Mouse (Mus musculus) heart, adult 11 months (tissue): Measurements from ENCODE around the gene 2410004B18Rik.
"Not testable (repeated sequence)": the region's sequence is repeated elsewhere in the genome, so short reads cannot be mapped to it uniquely, and the experiment has no call there.

Experiments used
- DNase-seq: peaks from one replicate; pipeline ENCODE4 v3.0.0; 2022

The 2410004B18Rik gene

GRCm38 (mm10) chr3:145965583-145965982 lies 27.8 kb downstream of the 2410004B18Rik start:
- not testable (repeated sequence) for DNase-seq

- DNase-seq = no peak
Measured at GRCm38 (mm10) chr3:145966806-145967205, 29.0 kb downstream of the 2410004B18Rik start.

DNA sequence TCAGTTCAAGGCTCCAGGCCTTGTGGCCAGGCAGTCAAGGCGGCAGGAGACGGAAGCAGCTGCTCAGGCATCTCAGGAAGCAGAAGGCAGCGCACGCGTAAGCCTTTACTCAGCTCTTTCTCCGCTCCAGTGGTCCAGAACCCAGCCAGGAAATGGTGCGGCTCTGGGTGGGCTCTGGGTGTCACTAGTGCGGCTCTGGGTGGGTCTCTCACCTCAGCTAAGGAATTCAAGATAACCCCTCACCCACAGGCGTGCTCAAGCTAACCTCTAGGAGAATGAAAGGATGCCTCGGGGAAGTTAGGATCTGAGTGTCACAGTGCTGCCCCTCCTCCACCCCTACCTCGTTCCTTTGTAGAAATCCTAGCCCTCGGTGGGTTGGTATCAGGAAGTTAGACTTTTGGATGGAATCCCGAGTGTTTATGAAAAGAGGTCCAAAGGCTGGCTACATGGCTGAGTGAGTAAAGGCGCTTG lies 31.3 kb downstream of the 2410004B18Rik start:
- no peak for DNase-seq

DNA sequence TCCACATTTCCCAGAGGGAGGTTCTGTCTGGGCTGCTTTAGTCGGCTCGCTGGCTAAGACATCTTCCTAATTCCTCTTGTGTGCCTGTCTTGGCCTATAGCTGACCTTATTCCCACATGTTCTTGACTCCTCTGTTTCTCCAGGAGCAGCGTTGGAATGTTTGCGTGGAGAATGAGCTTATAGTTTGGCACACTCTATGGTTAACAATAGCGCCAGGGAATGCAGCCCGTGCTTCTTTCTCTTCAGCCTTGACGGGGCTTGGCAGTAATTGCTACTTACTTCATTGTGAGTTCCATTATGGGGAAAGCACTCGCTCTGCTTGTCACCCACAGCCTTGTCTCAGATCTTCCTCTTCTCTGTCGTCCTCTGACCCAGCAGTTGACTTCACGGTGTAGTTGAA lies 33.7 kb downstream of the 2410004B18Rik start:
- no peak for DNase-seq

GRCm38 (mm10) chr3:145974986-145975385 lies 37.2 kb downstream of the 2410004B18Rik start:
- DNase-seq = no peak

- DNase-seq = no peak
Measured at GRCm38 (mm10) chr3:145985333-145985925, 47.6 kb downstream of the 2410004B18Rik start.

DNA sequence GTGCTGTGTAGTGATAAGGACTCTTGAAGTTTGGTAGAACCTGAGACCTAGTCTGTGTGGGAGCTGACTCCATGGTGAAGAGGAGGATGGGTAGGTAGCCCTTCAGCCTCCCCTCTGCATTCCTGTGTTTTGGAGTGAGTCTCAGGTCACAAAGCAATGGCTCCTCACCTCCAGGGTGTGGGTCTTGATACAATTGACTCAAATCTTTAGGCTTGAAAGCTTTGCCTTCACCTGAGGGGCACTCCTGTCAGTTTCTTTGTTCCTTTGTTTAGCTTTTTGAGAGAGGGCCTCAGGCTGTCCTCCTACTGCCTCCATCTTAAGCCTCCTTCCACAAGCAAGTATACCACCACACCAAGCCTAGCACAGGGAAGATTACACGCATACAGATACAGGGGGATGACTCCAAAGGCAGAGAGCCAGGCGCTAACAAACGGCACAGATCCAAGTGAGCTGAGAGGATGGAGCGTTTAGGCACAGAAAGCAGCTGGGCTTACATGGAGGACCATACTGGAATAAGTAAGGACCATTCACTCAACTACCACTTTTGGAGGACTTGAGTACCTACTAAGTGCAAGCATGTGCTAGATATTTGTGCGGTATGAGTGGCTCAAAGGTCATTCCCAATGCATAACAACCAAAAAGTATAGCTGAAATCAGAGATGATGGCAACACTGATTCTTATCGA lies 48.6 kb downstream of the 2410004B18Rik start:
- peak; percentile 86 for DNase-seq

DNA sequence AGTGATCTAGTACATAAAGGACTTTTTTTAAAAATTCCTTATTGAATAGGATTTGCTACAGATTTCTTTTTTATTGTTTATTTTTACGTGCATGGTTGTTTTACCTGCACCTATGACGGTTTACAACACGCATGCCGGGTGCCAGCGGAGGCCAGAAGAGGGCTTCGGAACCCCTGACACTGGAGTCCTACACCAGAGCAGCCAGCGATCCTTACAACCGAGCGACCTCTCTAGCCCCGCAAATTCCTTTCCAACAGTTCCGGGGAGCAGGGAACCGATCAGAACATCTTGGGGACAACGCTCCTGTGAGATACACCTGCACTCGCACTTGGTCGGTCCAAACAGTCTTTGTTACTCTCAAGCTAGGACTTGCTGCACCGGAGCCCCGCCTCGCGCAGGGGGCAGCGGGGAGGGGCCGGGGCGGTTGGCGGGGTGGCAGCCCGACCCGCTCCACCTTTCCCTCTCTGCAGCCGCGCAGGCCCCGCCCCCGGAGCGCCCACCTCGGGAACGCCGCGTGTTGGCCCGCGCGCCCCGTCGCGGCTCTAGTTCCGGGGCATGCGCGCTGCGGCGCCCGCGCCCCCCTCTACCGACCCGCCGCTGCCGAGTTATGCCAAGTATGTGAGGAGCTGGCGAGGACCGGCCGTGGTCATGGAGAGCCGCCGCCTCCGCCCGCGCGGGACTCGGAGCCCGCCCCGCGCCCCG lies 49.6 kb downstream of the 2410004B18Rik start, which contains the start of gene Syde2:
Syde2 (plus strand) TSS at position 603 of the 702 bp plus-strand sequence.
- DNase-seq = peak; percentile 99

DNA sequence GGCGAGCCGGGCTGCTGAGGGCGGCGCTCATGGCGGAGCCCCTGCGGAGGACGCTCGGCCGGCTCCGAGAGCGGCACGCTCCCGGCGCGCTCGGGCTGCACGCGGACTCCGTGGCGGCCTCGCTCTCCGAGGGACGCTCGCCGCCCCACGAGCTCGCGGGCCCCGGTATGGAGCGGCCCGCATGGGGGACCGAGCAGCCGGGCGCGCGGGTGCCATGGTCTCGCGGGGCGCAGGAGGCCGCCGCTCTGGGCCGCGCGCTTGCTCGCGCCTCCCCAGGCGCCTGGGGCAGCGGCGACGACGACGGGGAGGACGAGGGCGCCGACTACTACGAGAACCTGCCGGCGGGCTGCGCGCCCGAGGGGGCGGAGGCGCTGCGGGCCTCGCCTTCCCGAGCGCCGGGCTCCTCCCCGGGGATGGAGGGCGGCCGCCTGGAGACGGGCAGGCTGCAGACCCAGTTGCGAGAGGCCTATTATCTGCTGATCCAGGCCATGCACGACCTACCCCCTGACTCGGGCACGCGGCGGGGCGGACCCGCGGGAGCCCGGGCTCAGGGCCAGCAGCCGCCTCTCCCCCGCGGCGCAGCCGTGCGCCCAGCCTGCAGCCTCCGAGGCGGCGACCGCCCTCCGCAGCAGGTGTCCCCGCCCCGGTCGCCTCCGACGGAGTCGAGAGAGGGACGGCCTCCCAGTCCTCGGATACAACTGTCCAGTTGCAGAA lies 50.3 kb downstream of the 2410004B18Rik start:
- peak; percentile 99 for DNase-seq

GRCm38 (mm10) chr3:145988684-145989575 lies 51.1 kb downstream of the 2410004B18Rik start:
- DNase-seq = peak; percentile 89

DNA sequence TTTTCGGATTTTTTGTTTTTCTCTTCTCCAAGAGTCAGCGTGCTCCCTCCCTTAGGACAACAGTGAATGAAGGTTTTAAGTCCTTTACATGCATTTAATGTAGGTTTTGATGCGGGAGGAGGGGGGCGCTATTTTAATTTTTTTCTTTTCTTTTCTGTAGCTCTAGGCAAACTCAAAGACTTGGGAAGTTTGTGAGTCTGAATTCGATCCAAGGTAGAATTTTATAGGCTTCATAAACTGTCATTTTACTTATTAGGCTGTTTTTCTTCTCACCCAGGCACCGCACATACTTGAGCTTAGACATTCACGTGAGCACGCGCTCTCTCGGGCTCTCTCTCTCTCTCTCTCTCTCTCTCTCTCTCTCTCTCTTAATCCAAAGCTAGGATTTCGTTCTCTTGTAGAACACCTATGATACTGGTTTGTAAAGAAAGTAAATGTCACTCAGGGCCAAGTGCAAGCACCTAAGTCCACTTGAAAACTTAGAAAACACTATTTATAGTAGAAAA lies 51.8 kb downstream of the 2410004B18Rik start:
- peak; percentile 81 for DNase-seq

DNA sequence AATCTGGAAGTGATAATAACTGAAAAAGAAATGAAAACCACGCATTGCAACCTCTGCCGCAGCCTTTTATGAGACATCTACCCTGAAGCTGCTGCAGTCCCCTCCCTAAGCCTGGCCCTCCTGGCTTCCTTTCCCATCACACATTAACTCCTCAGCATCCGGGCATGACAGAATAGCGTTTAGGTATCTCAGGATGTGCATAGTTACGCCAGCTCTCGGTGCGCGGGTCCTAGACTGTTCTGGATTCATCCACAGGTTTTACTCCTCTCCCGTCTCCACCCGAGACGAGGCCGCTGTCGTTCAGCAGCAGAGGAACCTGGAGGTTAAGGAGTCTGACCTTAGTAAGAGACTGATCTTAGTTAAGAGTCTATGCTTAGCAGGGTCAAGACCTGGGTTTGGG lies 53.3 kb downstream of the 2410004B18Rik start:
- DNase-seq = peak; percentile 91

GRCm38 (mm10) chr3:145991976-145992730 lies 54.3 kb downstream of the 2410004B18Rik start:
- peak; percentile 88 for DNase-seq

DNA sequence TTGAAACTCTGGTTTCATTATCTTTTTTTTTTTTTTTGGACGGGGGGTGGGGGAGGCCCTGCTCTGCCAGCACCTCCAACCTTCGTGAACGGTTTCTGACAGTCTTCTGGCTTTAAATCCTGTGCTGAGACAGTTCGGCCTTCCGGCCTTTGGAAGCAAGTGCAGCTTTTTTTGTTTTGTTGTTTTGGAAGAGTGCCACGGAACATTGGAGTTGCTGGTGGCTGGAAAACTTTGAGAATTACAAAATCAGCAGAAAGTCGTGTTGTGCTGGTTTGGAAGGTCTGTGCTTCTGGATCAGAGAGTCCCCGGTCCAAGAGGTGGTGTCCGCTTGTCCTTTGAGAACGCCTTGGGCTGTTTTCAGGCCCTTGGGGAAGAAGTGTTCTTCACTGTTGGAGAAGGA lies 55.0 kb downstream of the 2410004B18Rik start:
- peak; percentile 98 for DNase-seq

- peak; percentile 85 for DNase-seq
Measured at GRCm38 (mm10) chr3:145993481-145994201, 55.8 kb downstream of the 2410004B18Rik start.
